Mouse (Mus musculus): ENCODE results near the gene Gm29797.

Gm29797 gene

GRCm38 (mm10) chr2:181698241-181698640, 41.4 kb downstream of the Gm29797 start, which contains the start of gene Lkaaear1:
Gene Lkaaear1 (minus strand): TSS chr2:181698442.
- no peak for DNase-seq

- DNase-seq = no peak
Measured at GRCm38 (mm10) chr2:181706668-181707067, 49.8 kb downstream of the Gm29797 start.

Measured in right cerebral cortex, postnatal 25 days (tissue).